Mouse (Mus musculus): ENCODE results near the gene Cct8l1.
A peak's percentile ranks its signal among the peaks of the same experiment; 100 is the strongest.

DNA sequence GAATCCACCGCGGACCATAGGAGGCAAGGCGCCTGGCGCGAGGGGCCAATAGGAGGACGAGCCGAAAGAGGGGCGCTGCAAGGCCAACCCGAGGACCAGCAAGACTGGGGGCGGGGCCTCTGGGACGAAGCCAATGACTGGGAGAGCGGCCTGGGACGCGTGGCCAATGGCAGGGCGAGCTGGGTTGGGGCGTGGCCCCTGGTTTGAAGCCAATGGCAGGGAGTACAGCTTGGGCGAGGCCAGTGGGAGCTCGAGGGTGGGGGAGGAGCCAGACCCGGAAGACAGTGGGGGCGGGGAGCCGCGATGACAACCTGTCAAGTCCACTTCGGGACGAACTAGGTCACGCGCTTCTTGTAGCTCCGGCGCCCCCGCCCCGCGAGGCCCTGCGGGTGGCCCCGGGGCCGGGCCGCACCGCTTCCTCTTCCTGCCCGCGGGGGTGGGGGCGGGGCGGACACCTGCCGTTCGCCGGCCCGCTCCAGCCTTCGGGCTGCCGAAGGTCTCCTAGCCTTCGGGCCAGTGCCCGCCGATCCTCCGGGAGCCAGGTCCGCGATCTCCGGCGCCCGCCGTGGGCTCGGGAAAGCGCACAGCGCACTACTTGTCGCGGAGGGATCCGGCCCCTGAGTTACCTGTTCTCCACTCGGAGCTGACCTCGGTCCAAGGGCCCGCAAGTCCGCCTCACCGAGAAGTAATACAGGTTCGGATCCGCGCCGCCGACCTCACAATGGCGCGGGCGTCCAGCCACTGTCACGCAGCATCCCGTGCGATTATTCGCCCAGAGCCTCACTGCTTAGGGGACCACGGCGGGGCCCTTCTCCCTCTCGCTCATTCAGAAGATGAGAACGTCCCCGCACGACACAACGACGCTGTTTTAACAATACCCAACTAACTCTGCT is 13.9 kb downstream of the Cct8l1 start:
- peak; percentile 96 for TF ChIP-seq EP300 (IDR thresholded peaks at IDR 0.05; ENCODE audit: low read depth)
- TF ChIP-seq CTCF (IDR thresholded peaks at IDR 0.05; ENCODE audit: low read depth), result no peak

Data from heart, postnatal 0 days (tissue).